Mouse (Mus musculus): ENCODE data around the gene Kcnq1. TPM values are rescaled to one million over a fixed set of nuclear protein-coding genes. Genes with fewer than 3 reads are reported as not detected.

The Kcnq1 gene
- polyA plus RNA-seq, 1 experiment from 2014 or later: 5.4 TPM

- no peak overlapping the region for H3K4me3 ChIP-seq
- H3K36me3 ChIP-seq: peaks cover 2% of the 10 kb centered on the region; the same call in 1 of the 2 replicates
- WGBS: 68% methylated on average over 3 of the region's 3 CpGs
- H3K27ac ChIP-seq: peak overlapping the region; percentile 62
- no peak for DNase-seq (ENCODE audit: low spot score)
- peaks cover 25% of the 10 kb centered on the region for H3K4me1 ChIP-seq
- H3K9me3 ChIP-seq: no peaks in the 10 kb centered on the region
- H3K27me3 ChIP-seq (ENCODE audit: insufficient read depth, poor library complexity, severe bottlenecking): no peaks in the 10 kb centered on the region
Observed at GRCm38 (mm10) chr7:143180761-143181160, 74.6 kb downstream of the Kcnq1 start.

- no peaks in the 10 kb centered on the region for H3K9me3 ChIP-seq
- peaks cover 26% of the 10 kb centered on the region for H3K4me1 ChIP-seq
- DNase-seq (ENCODE audit: low spot score): no peak
- peaks cover 2% of the 10 kb centered on the region; the same call in 1 of the 2 replicates for H3K27me3 ChIP-seq (ENCODE audit: insufficient read depth, poor library complexity, severe bottlenecking)
- no peak overlapping the region for H3K4me3 ChIP-seq
- peak overlapping the region; percentile 62; the same call in 1 of the 2 replicates for H3K27ac ChIP-seq
- H3K36me3 ChIP-seq: peaks cover 2% of the 10 kb centered on the region; the same call in 1 of the 2 replicates
- 87% methylated on average over 4 of the region's 4 CpGs for WGBS
Observed at GRCm38 (mm10) chr7:143181311-143181710, 75.1 kb downstream of the Kcnq1 start.

GRCm38 (mm10) chr7:143185506-143185905 is 79.3 kb downstream of the Kcnq1 start:
- H3K9me3 ChIP-seq: no peaks in the 10 kb centered on the region
- H3K4me3 ChIP-seq: no peak overlapping the region
- peak; percentile 55 for DNase-seq (ENCODE audit: low spot score)
- no peak overlapping the region for H3K27ac ChIP-seq
- H3K4me1 ChIP-seq: peaks cover 15% of the 10 kb centered on the region
- 86% methylated on average over 6 of the region's 6 CpGs for WGBS
- H3K36me3 ChIP-seq: peaks cover 2% of the 10 kb centered on the region; the same call in 1 of the 2 replicates
- peaks cover 10% of the 10 kb centered on the region for H3K27me3 ChIP-seq (ENCODE audit: insufficient read depth, poor library complexity, severe bottlenecking)

DNA sequence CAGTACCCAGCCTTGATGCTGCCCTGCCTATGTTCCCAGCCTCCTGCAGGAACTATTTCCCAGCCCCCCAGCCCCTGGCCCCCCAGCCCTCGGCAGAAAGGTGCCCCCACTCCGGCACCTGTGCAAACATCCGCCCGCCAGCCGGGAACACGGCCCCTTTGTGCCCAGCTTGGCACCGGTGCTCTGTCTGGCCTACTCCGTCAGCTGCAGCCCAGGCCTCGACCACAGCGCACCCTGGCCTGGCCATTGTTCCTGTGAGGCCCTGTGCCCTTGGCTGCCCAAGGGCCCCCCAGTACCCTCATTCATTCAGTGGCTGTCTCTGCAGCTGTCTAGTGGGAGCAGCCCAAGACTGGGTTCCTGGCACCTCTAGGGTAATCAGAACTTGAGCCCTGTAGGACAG is 80.2 kb downstream of the Kcnq1 start:
- peaks cover 6% of the 10 kb centered on the region for H3K4me1 ChIP-seq
- DNase-seq (ENCODE audit: low spot score): peak; percentile 70
- no peak overlapping the region for H3K4me3 ChIP-seq
- 86% methylated on average over 10 of the region's 10 CpGs for WGBS
- H3K27ac ChIP-seq: peak overlapping the region; percentile 30; the same call in 1 of the 2 replicates
- H3K36me3 ChIP-seq: peaks cover 2% of the 10 kb centered on the region; the same call in 1 of the 2 replicates
- H3K27me3 ChIP-seq (ENCODE audit: insufficient read depth, poor library complexity, severe bottlenecking): peaks cover 10% of the 10 kb centered on the region
- H3K9me3 ChIP-seq: no peaks in the 10 kb centered on the region

DNA sequence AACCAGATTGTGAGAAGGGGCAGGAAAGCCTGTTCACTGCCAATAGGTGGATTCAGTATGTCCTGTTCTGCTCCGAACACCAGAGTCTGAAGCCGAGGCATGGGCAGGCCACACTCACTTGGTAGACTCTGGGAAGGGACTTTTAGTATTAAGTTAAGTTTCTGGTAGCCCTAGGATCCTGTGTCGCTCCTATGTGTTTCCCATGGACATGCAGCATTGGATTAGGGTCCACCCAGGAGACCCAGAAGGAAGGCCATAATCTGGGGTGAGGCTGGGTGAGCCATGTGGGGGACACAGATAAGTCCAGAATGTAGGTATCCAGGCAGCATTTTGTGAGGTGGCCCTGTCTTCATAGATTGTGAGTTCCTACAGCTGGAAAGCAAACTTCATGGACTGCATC is 81.0 kb downstream of the Kcnq1 start:
- Histone ChIP-seq H3K9me3 (no peaks in the 10 kb centered on the region), H3K36me3 (peaks cover 2% of the 10 kb centered on the region; the same call in 1 of the 2 replicates), H3K27me3 (ENCODE audit: insufficient read depth, poor library complexity, severe bottlenecking) (peaks cover 10% of the 10 kb centered on the region), H3K27ac (no peak overlapping the region), H3K4me3 (no peak overlapping the region), H3K4me1 (peaks cover 6% of the 10 kb centered on the region; the same call in 1 of the 2 replicates)
- 73% methylated on average over 3 of the region's 3 CpGs for WGBS
- DNase-seq (ENCODE audit: low spot score): peak; percentile 63

GRCm38 (mm10) chr7:143188589-143188988 is 82.4 kb downstream of the Kcnq1 start:
- peak; percentile 67 for DNase-seq (ENCODE audit: low spot score)
- Histone ChIP-seq H3K4me1 (peaks cover 6% of the 10 kb centered on the region; the same call in 1 of the 2 replicates), H3K36me3 (peaks cover 6% of the 10 kb centered on the region; the same call in 1 of the 2 replicates), H3K27ac (no peak overlapping the region), H3K9me3 (no peaks in the 10 kb centered on the region), H3K4me3 (no peak overlapping the region), H3K27me3 (ENCODE audit: insufficient read depth, poor library complexity, severe bottlenecking) (peaks cover 10% of the 10 kb centered on the region)
- WGBS: 60% methylated on average over 2 of the region's 2 CpGs

DNA sequence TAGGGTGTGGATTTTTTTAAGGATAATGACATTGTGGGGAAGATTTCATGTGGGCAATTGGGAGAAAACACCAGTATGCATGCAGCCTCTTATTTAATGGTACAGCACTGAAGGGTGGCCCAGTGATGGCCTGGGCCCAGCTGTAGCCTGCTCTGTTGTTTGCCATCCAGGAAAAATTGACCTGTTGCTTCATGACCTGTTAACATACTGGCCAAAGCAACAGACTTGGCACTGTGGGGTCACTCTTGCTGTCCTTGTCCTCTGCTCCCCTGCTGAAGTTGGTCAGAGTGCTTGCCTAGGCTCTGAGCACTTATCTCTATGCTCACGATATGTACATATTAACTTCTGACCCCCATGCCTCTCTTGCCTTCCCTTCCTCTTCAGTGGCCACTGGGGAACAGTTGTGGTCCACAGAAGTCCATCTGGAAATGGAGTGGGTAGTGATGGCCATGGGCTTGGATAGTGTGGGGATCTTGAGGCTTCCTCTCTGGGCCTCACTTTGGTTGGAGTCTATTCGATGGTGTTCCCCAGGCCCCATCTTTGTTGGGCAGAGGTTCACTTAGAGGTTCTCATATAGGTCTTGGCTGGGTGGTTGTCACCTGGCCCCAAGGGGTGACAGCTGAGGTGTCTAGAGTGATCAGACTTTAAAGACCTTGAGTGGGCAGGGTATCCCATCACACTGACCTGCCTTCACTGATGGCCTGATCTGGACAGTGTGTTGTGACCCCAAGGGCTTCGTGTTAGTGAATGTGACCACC is 84.0 kb downstream of the Kcnq1 start:
- peak; percentile 64 for DNase-seq (ENCODE audit: low spot score)
- WGBS: 86% methylated on average over 3 of the region's 3 CpGs
- H3K27ac ChIP-seq: no peak overlapping the region

GRCm38 (mm10) chr7:143190911-143191310 is 84.7 kb downstream of the Kcnq1 start:
- Histone ChIP-seq H3K4me1 (peaks cover 6% of the 10 kb centered on the region; the same call in 1 of the 2 replicates), H3K27me3 (ENCODE audit: insufficient read depth, poor library complexity, severe bottlenecking) (peaks cover 10% of the 10 kb centered on the region), H3K27ac (no peak overlapping the region), H3K9me3 (no peaks in the 10 kb centered on the region), H3K4me3 (no peak overlapping the region), H3K36me3 (peaks cover 15% of the 10 kb centered on the region; the same call in 1 of the 2 replicates)
- peak; percentile 43 for DNase-seq (ENCODE audit: low spot score)
- 83% methylated on average over 5 of the region's 5 CpGs for WGBS

More for the DNA sequence above, 84.0 kb downstream of the Kcnq1 start:
- peaks cover 6% of the 10 kb centered on the region; the same call in 1 of the 2 replicates for H3K4me1 ChIP-seq
- H3K4me3 ChIP-seq: no peak overlapping the region
- H3K36me3 ChIP-seq: peaks cover 13% of the 10 kb centered on the region; the same call in 1 of the 2 replicates
- peaks cover 10% of the 10 kb centered on the region for H3K27me3 ChIP-seq (ENCODE audit: insufficient read depth, poor library complexity, severe bottlenecking)
- no peaks in the 10 kb centered on the region for H3K9me3 ChIP-seq

DNA sequence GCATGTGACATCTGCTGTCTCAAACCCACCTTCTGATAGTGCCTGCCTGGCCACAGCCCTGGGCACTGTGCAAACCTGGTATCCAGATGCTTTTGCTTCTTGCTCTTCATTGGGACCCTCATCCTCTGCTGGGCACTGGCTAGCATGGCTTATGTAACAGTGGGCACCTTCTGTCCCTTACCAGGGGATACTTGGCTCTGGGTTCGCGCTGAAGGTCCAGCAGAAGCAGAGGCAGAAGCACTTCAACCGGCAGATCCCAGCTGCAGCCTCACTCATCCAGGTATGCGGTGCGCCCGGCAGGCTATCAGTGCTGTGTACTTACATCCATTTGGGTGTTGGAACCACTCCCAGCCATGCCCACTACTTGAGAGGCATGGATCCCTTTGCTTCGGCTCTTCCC is 86.2 kb downstream of the Kcnq1 start:
- Histone ChIP-seq H3K9me3 (no peaks in the 10 kb centered on the region), H3K4me1 (no peaks in the 10 kb centered on the region), H3K36me3 (peaks cover 15% of the 10 kb centered on the region; the same call in 1 of the 2 replicates), H3K27ac (no peak overlapping the region), H3K27me3 (ENCODE audit: insufficient read depth, poor library complexity, severe bottlenecking) (peaks cover 11% of the 10 kb centered on the region; the same call in 1 of the 2 replicates), H3K4me3 (no peak overlapping the region)
- WGBS: 89% methylated on average over 7 of the region's 7 CpGs
- no peak for DNase-seq (ENCODE audit: low spot score)

GRCm38 (mm10) chr7:143194064-143194463 is 87.9 kb downstream of the Kcnq1 start:
- Histone ChIP-seq H3K4me1 (0 out of 2 replicates have a peak, but pooled peaks cover 6% of the 10 kb centered on the region), H3K27ac (no peak overlapping the region), H3K4me3 (no peak overlapping the region), H3K36me3 (peaks cover 15% of the 10 kb centered on the region; the same call in 1 of the 2 replicates), H3K27me3 (ENCODE audit: insufficient read depth, poor library complexity, severe bottlenecking) (peaks cover 18% of the 10 kb centered on the region; the same call in 1 of the 2 replicates), H3K9me3 (no peaks in the 10 kb centered on the region)
- WGBS: 88% methylated on average over 7 of the region's 7 CpGs
- no peak for DNase-seq (ENCODE audit: low spot score)

DNA sequence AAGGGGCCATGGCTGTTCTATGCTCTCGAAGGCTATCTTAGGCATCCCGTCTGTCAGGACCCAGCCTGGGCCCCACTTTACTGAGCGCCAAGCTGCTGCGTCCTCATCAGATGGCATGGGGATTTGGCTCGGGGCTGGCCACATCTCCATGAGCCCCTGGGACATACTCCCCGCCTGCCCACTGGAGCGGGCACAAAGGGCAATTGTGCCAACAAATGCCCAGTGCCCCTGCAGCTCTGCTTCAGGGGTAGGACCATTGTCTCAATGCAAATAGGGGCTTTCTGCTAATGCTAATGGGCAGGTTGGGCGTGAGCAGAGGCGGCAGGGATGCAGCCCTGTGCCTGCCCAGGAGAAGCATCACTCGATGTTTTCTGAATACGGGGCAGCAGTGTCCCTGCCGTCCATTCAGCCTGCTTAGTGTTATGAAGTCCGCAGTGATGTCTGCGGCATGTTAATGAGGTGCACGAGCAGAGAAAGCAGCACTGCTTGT is 91.8 kb downstream of the Kcnq1 start:
- peaks cover 18% of the 10 kb centered on the region; the same call in 1 of the 2 replicates for H3K27me3 ChIP-seq (ENCODE audit: insufficient read depth, poor library complexity, severe bottlenecking)
- H3K36me3 ChIP-seq: peaks cover 12% of the 10 kb centered on the region; the same call in 1 of the 2 replicates
- no peak for DNase-seq (ENCODE audit: low spot score)
- no peaks in the 10 kb centered on the region for H3K9me3 ChIP-seq
- WGBS: 70% methylated on average over 15 of the region's 15 CpGs
- H3K4me3 ChIP-seq: no peak overlapping the region
- H3K4me1 ChIP-seq: 0 out of 2 replicates have a peak, but pooled peaks cover 6% of the 10 kb centered on the region
- no peak overlapping the region for H3K27ac ChIP-seq

GRCm38 (mm10) chr7:143198443-143198842 is 92.3 kb downstream of the Kcnq1 start:
- DNase-seq (ENCODE audit: low spot score): no peak
- Histone ChIP-seq H3K36me3 (peaks cover 12% of the 10 kb centered on the region; the same call in 1 of the 2 replicates), H3K9me3 (no peaks in the 10 kb centered on the region), H3K4me3 (no peak overlapping the region), H3K27ac (no peak overlapping the region), H3K27me3 (ENCODE audit: insufficient read depth, poor library complexity, severe bottlenecking) (peaks cover 18% of the 10 kb centered on the region; the same call in 1 of the 2 replicates), H3K4me1 (0 out of 2 replicates have a peak, but pooled peaks cover 6% of the 10 kb centered on the region)
- 58% methylated on average over 7 of the region's 7 CpGs for WGBS

DNA sequence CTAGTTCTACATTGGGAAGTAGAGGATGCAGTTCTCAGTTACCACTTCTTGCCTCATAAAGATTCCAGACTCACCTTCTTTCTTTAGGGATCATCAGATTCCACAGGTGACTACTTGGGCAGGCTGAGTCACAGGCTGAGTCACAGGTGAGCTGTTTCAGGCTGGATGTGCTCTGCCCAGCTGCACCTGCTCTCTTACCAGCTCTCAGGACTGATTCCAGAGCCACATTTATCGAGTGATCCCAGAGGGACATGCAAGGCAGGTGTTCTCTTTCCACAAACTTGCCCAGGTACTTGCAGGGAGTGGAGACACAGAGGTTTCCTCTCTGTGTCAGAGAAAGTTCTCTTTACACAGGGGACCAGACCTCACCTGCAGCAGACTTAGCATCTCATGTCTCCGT is 95.1 kb downstream of the Kcnq1 start:
- Histone ChIP-seq H3K36me3 (no peaks in the 10 kb centered on the region; the same call in 1 of the 2 replicates), H3K27ac (no peak overlapping the region), H3K4me3 (no peak overlapping the region), H3K27me3 (ENCODE audit: insufficient read depth, poor library complexity, severe bottlenecking) (peaks cover 18% of the 10 kb centered on the region; the same call in 1 of the 2 replicates), H3K4me1 (0 out of 2 replicates have a peak, but pooled peaks cover 6% of the 10 kb centered on the region), H3K9me3 (no peaks in the 10 kb centered on the region)
- 69% methylated on average over 2 of the region's 2 CpGs for WGBS
- DNase-seq (ENCODE audit: low spot score): no peak
